Mouse (Mus musculus) testis, adult 2 months (tissue): Measurements from ENCODE around the gene Il18bp.

ENCODE experiments used
- CTCF ChIP-seq: fragments of 200-500 bp; IDR thresholded peaks from 2 replicates; pipeline ENCODE4 v1.5.1; 2012; ENCODE audit warnings: low read depth, mild to moderate bottlenecking, inconsistent platforms, low read length, moderate library complexity; ENCODE audit not compliant: control insufficient read depth, insufficient read depth, insufficient replicate concordance
- POLR2A ChIP-seq: fragments of 200-500 bp; IDR thresholded peaks from 2 replicates; pipeline ENCODE4 v1.6.1; 2012; ENCODE audit warnings: low read depth, mild to moderate bottlenecking, inconsistent platforms, low read length, moderate library complexity; ENCODE audit not compliant: control insufficient read depth

GRCm38 (mm10) chr7:102011855-102012254, 6.6 kb downstream of the Il18bp start:
- TF ChIP-seq CTCF (no peak), POLR2A (no peak)
